Comparison of ENCODE assay signal across 16 mouse cellular contexts in the genomic region with DNA sequence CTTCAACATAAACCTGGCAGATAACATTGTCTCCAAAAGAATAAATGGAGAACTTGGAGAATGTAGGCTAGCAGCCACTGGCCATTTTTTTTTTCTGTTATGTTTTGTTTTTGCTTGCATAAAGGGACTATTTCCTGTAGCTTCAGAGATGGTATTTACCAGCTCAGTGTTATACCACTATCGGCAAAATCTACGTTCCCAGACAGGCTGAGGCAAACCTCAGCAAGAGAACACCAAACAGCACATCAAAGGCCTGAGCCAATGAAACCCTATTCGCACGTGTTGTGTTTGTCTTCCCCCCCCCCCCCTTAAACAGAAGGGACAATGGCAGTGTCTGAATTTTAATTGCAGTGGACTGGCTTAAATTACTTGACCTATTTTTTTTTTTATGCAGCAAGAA. TPM values are rescaled to one million over a fixed set of nuclear protein-coding genes. Genes with fewer than 3 reads are reported as not detected.
DNase-seq lines count a peak whose midpoint lies in the region; ATAC-seq and TF ChIP-seq lines count a peak whose summit lies in the region.
"Had no signal": no experiment of that assay in that cellular context is flagged by ENCODE, and none has a peak within 500 bp of the region (broad histone marks: within the 10 kb centered on the region; RNA-seq: fewer than 3 reads in every experiment).

No protein-coding gene starts in this region.

- no peaks in the 10 kb centered on the region for H3K27me3 ChIP-seq in hindbrain, postnatal 0 days (ENCODE audit: insufficient read depth, low read length)
- H3K27me3 ChIP-seq in hindbrain, embryonic 13.5 days = no peaks in the 10 kb centered on the region
- H3K27me3 ChIP-seq: forebrain, embryonic 13.5 days; heart, embryonic 13.5 days; Patski had no signal

- ATAC-seq in hindbrain, postnatal 0 days = no peak
- ATAC-seq in hindbrain, embryonic 13.5 days (ENCODE audit: low FRiP score) = no peak
- ATAC-seq: forebrain, embryonic 13.5 days; Patski had no signal

- peak; percentile 9 for DNase-seq in hindbrain, postnatal 0 days (ENCODE audit: low spot score)
- peak; percentile 78 for DNase-seq in CD4-positive helper T cell, adult 2 months (ENCODE audit: low read depth, low spot score)
- DNase-seq in MN1 (ENCODE audit: low spot score) = peak; percentile 36
- peak; percentile 68 for DNase-seq in naive thymus-derived CD4-positive, alpha-beta T cell, adult 2 months (ENCODE audit: low read depth)
- no peak for DNase-seq in cerebellum, postnatal 25 days
- DNase-seq in left cerebral cortex, postnatal 14 days (ENCODE audit: low spot score in 2 of 2) = no peak
- DNase-seq: adrenal gland, adult 8-10 months; cerebellum, adult 18-20 months; heart, postnatal 14 days; kidney, postnatal 14 days; lung, postnatal 4 days; right cerebral cortex, postnatal 14 days had no signal

- 45% methylated on average over 4 of the region's 4 CpGs for WGBS in hindbrain, postnatal 0 days
- WGBS in hindbrain, embryonic 13.5 days = 30% methylated on average over 4 of the region's 4 CpGs

- no peaks in the 10 kb centered on the region for H3K9me3 ChIP-seq in hindbrain, postnatal 0 days (ENCODE audit: low read length)
- no peaks in the 10 kb centered on the region for H3K9me3 ChIP-seq in hindbrain, embryonic 13.5 days
- H3K9me3 ChIP-seq: forebrain, embryonic 13.5 days; heart, embryonic 13.5 days had no signal

- H3K27ac ChIP-seq in hindbrain, postnatal 0 days = no peak overlapping the region
- H3K27ac ChIP-seq in hindbrain, embryonic 13.5 days = no peak overlapping the region
- H3K27ac ChIP-seq: forebrain, embryonic 13.5 days; heart, embryonic 13.5 days had no signal

- no peak overlapping the region for H3K9ac ChIP-seq in hindbrain, postnatal 0 days (replicated peaks; ENCODE audit: low read length)
- no peak overlapping the region for H3K9ac ChIP-seq in hindbrain, embryonic 13.5 days
- H3K9ac ChIP-seq: forebrain, embryonic 13.5 days; heart, embryonic 13.5 days had no signal

- H3K4me2 ChIP-seq in hindbrain, postnatal 0 days (ENCODE audit: low read depth, low read length) = no peak overlapping the region
- H3K4me2 ChIP-seq in hindbrain, embryonic 13.5 days = no peak overlapping the region
- H3K4me2 ChIP-seq: forebrain, embryonic 13.5 days; heart, embryonic 13.5 days had no signal

- TF ChIP-seq CTCF in hindbrain, postnatal 0 days (IDR thresholded peaks at IDR 0.05; ENCODE audit: low read depth) = no peak

- intact Hi-C loops in left cerebral cortex, postnatal 14 days (cut with DNase I) = loop anchor here (5.0 to 10.0 kb wide), 3 partner anchors 494 to 1091 kb away; no protein-coding TSS in a partner anchor

- H3K4me1 ChIP-seq in hindbrain, postnatal 0 days (ENCODE audit: insufficient read depth, low read length) = no peaks in the 10 kb centered on the region
- H3K4me1 ChIP-seq in hindbrain, embryonic 13.5 days (replicated peaks) = peaks cover 23% of the 10 kb centered on the region

- H3K36me3 ChIP-seq in hindbrain, postnatal 0 days (ENCODE audit: insufficient read depth, low read length) = no peaks in the 10 kb centered on the region
- no peaks in the 10 kb centered on the region for H3K36me3 ChIP-seq in hindbrain, embryonic 13.5 days

- no peak overlapping the region for H3K4me3 ChIP-seq in hindbrain, postnatal 0 days (ENCODE audit: low read length)
- no peak overlapping the region for H3K4me3 ChIP-seq in hindbrain, embryonic 13.5 days
- H3K4me3 ChIP-seq: forebrain, embryonic 13.5 days; heart, embryonic 13.5 days had no signal

RNA-seq across cellular contexts. Expression of a gene that starts 5.7 kb away (rescaled TPM):
- 102 and 112 TPM in 2 replicates for total RNA-seq in hindbrain, postnatal 0 days (2014; rRNA removed)
- 59.4 and 60.4 TPM in 2 replicates for polyA plus RNA-seq in hindbrain, postnatal 0 days (2015; fragmentation: Nextera tagmentation; extraction: Ambion mirVana)
- 86.3 and 101 TPM in 2 replicates for polyA plus RNA-seq in hindbrain, embryonic 13.5 days (2015; fragmentation: Nextera tagmentation; extraction: Ambion mirVana)
- 10 to 100 TPM; 38.9 to 41.6 TPM for total RNA-seq in left cerebral cortex, postnatal 14 days (2021)

Comparison
In these comparisons a context has a peak if more than half of its experiments do, and no peak if none do; other contexts are left out.
1. DNase-seq: peak in hindbrain, postnatal 0 days (single experiment), CD4-positive helper T cell, adult 2 months (single experiment), MN1 (single experiment) and naive thymus-derived CD4-positive, alpha-beta T cell, adult 2 months (single experiment); none in cerebellum, postnatal 25 days (0 of 2) and left cerebral cortex, postnatal 14 days (0 of 2).